Mouse (Mus musculus) gonadal fat pad, adult 2 months (tissue): Measurements from ENCODE around the gene Irf8. TPM values are rescaled to one million over a fixed set of nuclear protein-coding genes. Genes with fewer than 3 reads are reported as not detected.

ENCODE experiments used
- DNase-seq: peaks from one replicate; pipeline ENCODE4 v3.0.0-alpha.2; 2012; ENCODE audit warnings: low read depth
- polyA plus RNA-seq: library from polyadenylated mRNA; depleted of rRNA; stranded (reverse); fragments of >200 nt; gene quantifications from 2 replicates; pipeline ENCODE4 v1.2.3, GENCODE M21; 2012

Gene Irf8
- polyA plus RNA-seq, 1 experiment: 11.6 TPM

GRCm38 (mm10) chr8:120751226-120752081 lies 15.3 kb downstream of the Irf8 start:
- DNase-seq: no peak

- no peak for DNase-seq
These were observed 15.9 kb downstream of the Irf8 start for GRCm38 (mm10) chr8:120752082-120752452.

- no peak for DNase-seq
These were observed 17.3 kb downstream of the Irf8 start for GRCm38 (mm10) chr8:120753476-120753875.

- no peak for DNase-seq
These were observed 19.4 kb downstream of the Irf8 start for GRCm38 (mm10) chr8:120755306-120756297.

GRCm38 (mm10) chr8:120758005-120758404 lies 21.8 kb downstream of the Irf8 start:
- DNase-seq: no peak

GRCm38 (mm10) chr8:120759847-120760246 lies 23.7 kb downstream of the Irf8 start:
- no peak for DNase-seq

- DNase-seq: no peak
These were observed 24.4 kb downstream of the Irf8 start for GRCm38 (mm10) chr8:120760341-120761215.

- DNase-seq: no peak
These were observed 27.1 kb downstream of the Irf8 start for GRCm38 (mm10) chr8:120763267-120763666.

GRCm38 (mm10) chr8:120764638-120765037 lies 28.5 kb downstream of the Irf8 start:
- no peak for DNase-seq

- no peak for DNase-seq
These were observed 30.5 kb downstream of the Irf8 start for GRCm38 (mm10) chr8:120766622-120767021.

GRCm38 (mm10) chr8:120768454-120769218 lies 32.5 kb downstream of the Irf8 start:
- no peak for DNase-seq

GRCm38 (mm10) chr8:120777184-120777583 lies 41.0 kb downstream of the Irf8 start:
- no peak for DNase-seq

- peak; percentile 65 for DNase-seq
These were observed 41.6 kb downstream of the Irf8 start for GRCm38 (mm10) chr8:120777732-120778131.

GRCm38 (mm10) chr8:120779106-120779505 lies 42.9 kb downstream of the Irf8 start:
- no peak for DNase-seq

GRCm38 (mm10) chr8:120783781-120784180 lies 47.6 kb downstream of the Irf8 start:
- no peak for DNase-seq

- no peak for DNase-seq
These were observed 50.6 kb downstream of the Irf8 start for GRCm38 (mm10) chr8:120786753-120787152.

GRCm38 (mm10) chr8:120787631-120788030 lies 51.5 kb downstream of the Irf8 start:
- no peak for DNase-seq

GRCm38 (mm10) chr8:120792710-120793109 lies 56.6 kb downstream of the Irf8 start:
- DNase-seq: no peak

GRCm38 (mm10) chr8:120795944-120796635 lies 59.9 kb downstream of the Irf8 start:
- DNase-seq: no peak
